Mouse (Mus musculus): Measurements from ENCODE around the gene Trp53bp2. TPM values are rescaled to one million over a fixed set of nuclear protein-coding genes. Genes with fewer than 3 reads are reported as not detected.

Trp53bp2 gene
- polyA plus RNA-seq, 2 experiments: 24.0 to 25.9 TPM

GRCm38 (mm10) chr1:182444116-182444515, 35.1 kb downstream of the Trp53bp2 start:
- H3K4me2 ChIP-seq (replicated peaks; ENCODE audit: low read depth, low read length, severe bottlenecking): no peak overlapping the region
- no peak overlapping the region for H3K27ac ChIP-seq (replicated peaks; ENCODE audit: low read depth, low read length)
- no peak for TF ChIP-seq POLR2A (IDR thresholded peaks at IDR 0.05; ENCODE audit: borderline replicate concordance, extremely low read depth, insufficient read depth, insufficient read length)
- DNase-seq (ENCODE audit: low spot score): no peak
- H3K27me3 ChIP-seq (ENCODE audit: control insufficient read depth, insufficient read depth, low read length): no peaks in the 10 kb centered on the region
- no peaks in the 10 kb centered on the region for H3K9me3 ChIP-seq (ENCODE audit: control insufficient read depth, low read length)
- no peak overlapping the region for H3K9ac ChIP-seq (ENCODE audit: low read depth, low read length, severe bottlenecking)
- 89% methylated on average over 2 of the region's 2 CpGs for WGBS
- ATAC-seq (ENCODE audit: low FRiP score, low read depth): no peak
- H3K36me3 ChIP-seq (ENCODE audit: control insufficient read depth, insufficient read depth, low read length): peaks cover 89% of the 10 kb centered on the region
- H3K4me1 ChIP-seq (ENCODE audit: control insufficient read depth, insufficient read depth, low read length): no peaks in the 10 kb centered on the region; the same call in 1 of the 2 replicates
- no peak overlapping the region for H3K4me3 ChIP-seq (replicated peaks; ENCODE audit: low read length)

- no peaks in the 10 kb centered on the region for H3K4me1 ChIP-seq (ENCODE audit: control insufficient read depth, insufficient read depth, low read length)
- DNase-seq (ENCODE audit: low spot score) (no peak), ATAC-seq (ENCODE audit: low FRiP score, low read depth) (no peak)
- H3K4me2 ChIP-seq (replicated peaks; ENCODE audit: low read depth, low read length, severe bottlenecking): no peak overlapping the region
- TF ChIP-seq POLR2A (IDR thresholded peaks at IDR 0.05; ENCODE audit: borderline replicate concordance, extremely low read depth, insufficient read depth, insufficient read length): no peak
- H3K27me3 ChIP-seq (ENCODE audit: control insufficient read depth, insufficient read depth, low read length): no peaks in the 10 kb centered on the region
- no peak overlapping the region for H3K9ac ChIP-seq (ENCODE audit: low read depth, low read length, severe bottlenecking)
- no peaks in the 10 kb centered on the region for H3K9me3 ChIP-seq (ENCODE audit: control insufficient read depth, low read length)
- H3K36me3 ChIP-seq (ENCODE audit: control insufficient read depth, insufficient read depth, low read length): peaks cover 74% of the 10 kb centered on the region
- no peak overlapping the region for H3K4me3 ChIP-seq (replicated peaks; ENCODE audit: low read length)
- 93% methylated on average over 14 of the region's 14 CpGs for WGBS
- H3K27ac ChIP-seq (replicated peaks; ENCODE audit: low read depth, low read length): no peak overlapping the region
Measured at GRCm38 (mm10) chr1:182448276-182449035, 39.5 kb downstream of the Trp53bp2 start.

- H3K36me3 ChIP-seq (ENCODE audit: control insufficient read depth, insufficient read depth, low read length): peaks cover 61% of the 10 kb centered on the region
- no peak overlapping the region for H3K4me3 ChIP-seq (replicated peaks; ENCODE audit: low read length)
- ATAC-seq (ENCODE audit: low FRiP score, low read depth) (no peak), DNase-seq (ENCODE audit: low spot score) (no peak)
- H3K27me3 ChIP-seq (ENCODE audit: control insufficient read depth, insufficient read depth, low read length): no peaks in the 10 kb centered on the region
- no peak overlapping the region for H3K4me2 ChIP-seq (replicated peaks; ENCODE audit: low read depth, low read length, severe bottlenecking)
- no peak overlapping the region for H3K27ac ChIP-seq (replicated peaks; ENCODE audit: low read depth, low read length)
- H3K9ac ChIP-seq (ENCODE audit: low read depth, low read length, severe bottlenecking): no peak overlapping the region
- H3K4me1 ChIP-seq (ENCODE audit: control insufficient read depth, insufficient read depth, low read length): no peaks in the 10 kb centered on the region
- 77% methylated on average over 4 of the region's 4 CpGs for WGBS
- no peaks in the 10 kb centered on the region for H3K9me3 ChIP-seq (ENCODE audit: control insufficient read depth, low read length)
- no peak for TF ChIP-seq POLR2A (IDR thresholded peaks at IDR 0.05; ENCODE audit: borderline replicate concordance, extremely low read depth, insufficient read depth, insufficient read length)
Measured at GRCm38 (mm10) chr1:182452473-182452872, 43.5 kb downstream of the Trp53bp2 start.

GRCm38 (mm10) chr1:182455080-182455479, 46.1 kb downstream of the Trp53bp2 start:
- Histone ChIP-seq H3K4me1 (ENCODE audit: control insufficient read depth, insufficient read depth, low read length) (no peaks in the 10 kb centered on the region), H3K4me3 (replicated peaks; ENCODE audit: low read length) (no peak overlapping the region), H3K27me3 (ENCODE audit: control insufficient read depth, insufficient read depth, low read length) (no peaks in the 10 kb centered on the region), H3K27ac (replicated peaks; ENCODE audit: low read depth, low read length) (no peak overlapping the region), H3K9me3 (ENCODE audit: control insufficient read depth, low read length) (no peaks in the 10 kb centered on the region), H3K9ac (ENCODE audit: low read depth, low read length, severe bottlenecking) (no peak overlapping the region), H3K36me3 (ENCODE audit: control insufficient read depth, insufficient read depth, low read length) (peaks cover 54% of the 10 kb centered on the region), H3K4me2 (replicated peaks; ENCODE audit: low read depth, low read length, severe bottlenecking) (no peak overlapping the region)
- TF ChIP-seq POLR2A (IDR thresholded peaks at IDR 0.05; ENCODE audit: borderline replicate concordance, extremely low read depth, insufficient read depth, insufficient read length): no peak
- WGBS: 83% methylated on average over 2 of the region's 2 CpGs
- ATAC-seq (ENCODE audit: low FRiP score, low read depth) (no peak), DNase-seq (ENCODE audit: low spot score) (no peak)

- H3K27ac ChIP-seq (replicated peaks; ENCODE audit: low read depth, low read length): no peak overlapping the region
- no peak overlapping the region for H3K9ac ChIP-seq (ENCODE audit: low read depth, low read length, severe bottlenecking)
- peaks cover 59% of the 10 kb centered on the region for H3K36me3 ChIP-seq (ENCODE audit: control insufficient read depth, insufficient read depth, low read length)
- H3K27me3 ChIP-seq (ENCODE audit: control insufficient read depth, insufficient read depth, low read length): no peaks in the 10 kb centered on the region
- WGBS: 78% methylated on average over 19 of the region's 19 CpGs
- H3K9me3 ChIP-seq (ENCODE audit: control insufficient read depth, low read length): no peaks in the 10 kb centered on the region
- H3K4me1 ChIP-seq (ENCODE audit: control insufficient read depth, insufficient read depth, low read length): no peaks in the 10 kb centered on the region
- no peak for DNase-seq (ENCODE audit: low spot score)
- H3K4me3 ChIP-seq (replicated peaks; ENCODE audit: low read length): no peak overlapping the region
- no peak for TF ChIP-seq POLR2A (IDR thresholded peaks at IDR 0.05; ENCODE audit: borderline replicate concordance, extremely low read depth, insufficient read depth, insufficient read length)
- ATAC-seq (ENCODE audit: low FRiP score, low read depth): no peak
- H3K4me2 ChIP-seq (replicated peaks; ENCODE audit: low read depth, low read length, severe bottlenecking): no peak overlapping the region
Measured at GRCm38 (mm10) chr1:182458556-182458955, 49.6 kb downstream of the Trp53bp2 start.

Data from limb, embryonic 14.5 days (tissue).